Mouse (Mus musculus) CD4-positive, CD25-positive, alpha-beta regulatory T cell, adult 9 weeks (primary cell): Measurements from ENCODE around the gene 1500009C09Rik. TPM values are rescaled to one million over a fixed set of nuclear protein-coding genes. Genes with fewer than 3 reads are reported as not detected.

Experiments
- polyA plus RNA-seq: library from polyadenylated mRNA; unstranded; fragments of 100-300 nt; shearing (Covaris generic); gene quantifications from one replicate; pipeline ENCODE4 v1.2.1, GENCODE M21; 2017

Gene 1500009C09Rik
- not detected for polyA plus RNA-seq

GRCm38 (mm10) chr15:82252097-82252496 lies at the start of gene 1500009C09Rik:
Gene 1500009C09Rik (plus strand): TSS chr15:82252397.

GRCm38 (mm10) chr15:82212752-82213063 lies 39.5 kb upstream of the 1500009C09Rik start, which contains the start of gene Shisa8:
Gene Shisa8 (minus strand): TSS chr15:82212815.

GRCm38 (mm10) chr15:82223657-82224601 lies 28.3 kb upstream of the 1500009C09Rik start, which contains the start of gene Tnfrsf13c:
Gene Tnfrsf13c (minus strand): TSS chr15:82224369.

GRCm38 (mm10) chr15:82244115-82244804 lies 7.9 kb upstream of the 1500009C09Rik start, which contains the start of gene Cenpm:
Gene Cenpm (minus strand): TSS chr15:82244748.

GRCm38 (mm10) chr15:82274593-82274926 lies 22.4 kb downstream of the 1500009C09Rik start, which contains the start of gene Sept3:
Gene Sept3 (plus strand): TSS chr15:82274893.

GRCm38 (mm10) chr15:82298764-82299561 lies 46.8 kb downstream of the 1500009C09Rik start, which contains the start of gene Wbp2nl:
Gene Wbp2nl (plus strand): TSS chr15:82298954.

Other genes with a start within 250 kb of the 1500009C09Rik start
- 16.0 TPM for gene Desi1, start 218.5 kb upstream of the 1500009C09Rik start, polyA plus RNA-seq
- 183 TPM for gene Snu13, start 204.8 kb upstream of the 1500009C09Rik start, polyA plus RNA-seq
- gene 4930407I10Rik, start 193.2 kb upstream of the 1500009C09Rik start, polyA plus RNA-seq: not detected
- 0.11 TPM for gene Mei1, start 182.4 kb upstream of the 1500009C09Rik start, polyA plus RNA-seq
- gene Ccdc134, start 124.5 kb upstream of the 1500009C09Rik start, polyA plus RNA-seq: 32.0 TPM
- 187 TPM for gene Srebf2, start 105.2 kb upstream of the 1500009C09Rik start, polyA plus RNA-seq
- not detected for gene Shisa8, start 39.6 kb upstream of the 1500009C09Rik start, polyA plus RNA-seq
- gene Tnfrsf13c, start 28.0 kb upstream of the 1500009C09Rik start, polyA plus RNA-seq: 2.0 TPM
- 7.9 TPM for gene Cenpm, start 7.6 kb upstream of the 1500009C09Rik start, polyA plus RNA-seq
- gene Sept3, start 22.5 kb downstream of the 1500009C09Rik start, polyA plus RNA-seq: not detected
- not detected for gene Wbp2nl, start 46.6 kb downstream of the 1500009C09Rik start, polyA plus RNA-seq
- 68.6 TPM for gene Naga, start 86.5 kb downstream of the 1500009C09Rik start, polyA plus RNA-seq
- gene Pheta2, start 86.5 kb downstream of the 1500009C09Rik start, polyA plus RNA-seq: 5.3 TPM
- gene Smdt1, start 86.6 kb downstream of the 1500009C09Rik start, polyA plus RNA-seq: 241 TPM
- gene Ndufa6, start 101.9 kb downstream of the 1500009C09Rik start, polyA plus RNA-seq: 364 TPM
- gene Cyp2d22, start 127.9 kb downstream of the 1500009C09Rik start, polyA plus RNA-seq: 10.7 TPM
- gene Cyp2d11, start 141.6 kb downstream of the 1500009C09Rik start, polyA plus RNA-seq: not detected
- not detected for gene Cyp2d10, start 154.8 kb downstream of the 1500009C09Rik start, polyA plus RNA-seq
- not detected for gene Cyp2d9, start 181.0 kb downstream of the 1500009C09Rik start, polyA plus RNA-seq